Mouse (Mus musculus): ENCODE results near the gene Josd1.

Josd1 gene

GRCm38 (mm10) chr15:79657837-79658530, 29.7 kb downstream of the Josd1 start:
- DNase-seq (ENCODE audit: low read depth), result peak; percentile 95

GRCm38 (mm10) chr15:79656451-79656850, 31.3 kb downstream of the Josd1 start:
- no peak for DNase-seq (ENCODE audit: low read depth)

- peak; percentile 57 for DNase-seq (ENCODE audit: low read depth)
Observed at GRCm38 (mm10) chr15:79651481-79651880, 36.2 kb downstream of the Josd1 start.

- peak; percentile 31 for DNase-seq (ENCODE audit: low read depth)
Observed at GRCm38 (mm10) chr15:79650569-79650968, 37.1 kb downstream of the Josd1 start.

- DNase-seq (ENCODE audit: low read depth), result no peak
Observed at GRCm38 (mm10) chr15:79648130-79648529, 39.6 kb downstream of the Josd1 start.

DNA sequence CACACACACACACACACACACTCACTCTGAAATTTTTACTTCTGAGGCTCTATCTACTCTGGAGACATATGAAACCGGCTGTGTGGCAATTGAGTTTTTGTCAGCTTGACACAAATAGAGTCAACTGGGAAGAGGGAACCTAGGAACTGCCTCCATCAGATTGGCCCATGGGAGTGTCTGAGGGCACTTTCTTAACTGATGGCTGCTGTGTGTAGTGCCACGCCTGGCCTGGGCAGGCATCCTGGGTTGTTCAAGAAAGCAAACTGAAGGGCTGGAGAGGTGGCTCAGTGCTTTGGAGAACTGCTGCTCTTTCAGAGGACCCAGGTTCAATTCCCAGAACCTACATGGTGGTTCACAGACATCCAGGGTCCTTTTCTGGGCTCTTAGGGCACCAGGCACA, 42.2 kb downstream of the Josd1 start:
- DNase-seq (ENCODE audit: low read depth), result no peak

DNA sequence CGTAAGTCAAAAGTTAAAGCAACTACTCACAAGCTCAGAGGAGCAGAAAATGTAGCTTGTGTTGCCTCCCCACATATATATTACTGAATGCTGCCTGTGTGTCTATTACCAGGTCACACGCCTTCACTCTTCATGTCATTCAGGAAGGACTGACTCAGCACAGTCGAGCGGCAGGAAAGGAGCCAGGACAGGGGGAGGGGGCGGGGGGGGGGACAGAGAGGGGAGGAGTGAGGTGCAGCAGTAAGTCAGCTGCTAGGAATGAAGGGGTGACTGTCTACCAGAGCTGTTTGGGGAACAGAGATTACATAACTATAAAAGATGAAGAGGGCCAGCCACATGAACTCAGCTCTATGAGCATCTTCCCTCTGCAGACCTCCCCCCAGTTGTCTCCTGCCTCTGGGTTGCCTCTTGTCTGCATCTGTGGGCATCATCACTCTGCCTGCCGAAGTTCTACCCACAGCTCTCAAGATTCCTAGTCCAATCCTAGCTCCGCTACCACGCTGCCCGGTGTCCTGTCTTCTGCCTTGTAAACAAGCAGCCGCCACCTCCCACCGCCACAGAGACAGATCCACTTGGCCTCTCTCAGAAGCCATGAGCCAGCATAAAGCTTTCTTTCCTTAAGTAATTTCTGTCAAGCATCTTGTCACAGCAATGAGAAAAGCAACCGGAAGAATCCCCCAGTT, 46.4 kb downstream of the Josd1 start:
- peak; percentile 27 for DNase-seq (ENCODE audit: low read depth)

DNA sequence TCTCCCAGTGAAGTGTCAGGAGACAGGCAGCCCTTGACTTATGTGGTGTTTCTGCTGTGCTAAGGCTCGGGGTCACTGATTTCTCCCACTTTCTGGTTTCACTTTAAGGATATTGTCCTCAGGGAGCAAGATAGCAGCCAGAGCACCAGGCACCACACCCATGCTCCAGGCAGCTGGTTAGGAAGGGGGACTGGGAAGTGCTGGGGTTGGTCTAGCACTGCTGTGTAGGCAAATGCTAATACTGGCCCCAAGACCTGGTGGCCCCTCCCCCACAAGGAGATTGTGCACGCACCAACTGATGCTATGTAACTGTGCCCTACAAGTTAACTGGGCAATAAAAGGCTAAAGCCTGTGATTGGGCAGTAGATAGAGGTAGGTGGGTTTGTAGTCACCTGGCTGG, 57.2 kb downstream of the Josd1 start:
- no peak for DNase-seq (ENCODE audit: low read depth)
